Mouse (Mus musculus) ES-Bruce4 (cell line): ENCODE data around the gene Cxcr4.

ENCODE experiments used
- CTCF ChIP-seq: IDR thresholded peaks from one replicate; pipeline ENCODE4 v1.8.1; 2011; ENCODE audit warnings: low read depth, low read length
- EP300 ChIP-seq: IDR thresholded peaks from 2 replicates; pipeline ENCODE4 v1.6.1; 2011; ENCODE audit warnings: low read depth, low read length; ENCODE audit not compliant: insufficient read depth
- POLR2A ChIP-seq: IDR thresholded peaks from one replicate; pipeline ENCODE4 v1.8.1; 2011; ENCODE audit warnings: low read length; ENCODE audit not compliant: insufficient read depth

GRCm38 (mm10) chr1:128622867-128623593 lies 30.9 kb upstream of the Cxcr4 start:
- TF ChIP-seq POLR2A (no peak), CTCF (no peak), EP300 (no peak)
